Mouse (Mus musculus): ENCODE measurements around the gene Socs3.

The Socs3 gene

GRCm38 (mm10) chr11:117972656-117973558 is 3.1 kb upstream of the Socs3 start:
- DNase-seq (ENCODE audit: low spot score), result no peak

- DNase-seq (ENCODE audit: low spot score), result no peak
Measured at GRCm38 (mm10) chr11:117971646-117972242, 1.9 kb upstream of the Socs3 start.

GRCm38 (mm10) chr11:117971100-117971499 is 1.3 kb upstream of the Socs3 start:
- DNase-seq (ENCODE audit: low spot score), result no peak

DNA sequence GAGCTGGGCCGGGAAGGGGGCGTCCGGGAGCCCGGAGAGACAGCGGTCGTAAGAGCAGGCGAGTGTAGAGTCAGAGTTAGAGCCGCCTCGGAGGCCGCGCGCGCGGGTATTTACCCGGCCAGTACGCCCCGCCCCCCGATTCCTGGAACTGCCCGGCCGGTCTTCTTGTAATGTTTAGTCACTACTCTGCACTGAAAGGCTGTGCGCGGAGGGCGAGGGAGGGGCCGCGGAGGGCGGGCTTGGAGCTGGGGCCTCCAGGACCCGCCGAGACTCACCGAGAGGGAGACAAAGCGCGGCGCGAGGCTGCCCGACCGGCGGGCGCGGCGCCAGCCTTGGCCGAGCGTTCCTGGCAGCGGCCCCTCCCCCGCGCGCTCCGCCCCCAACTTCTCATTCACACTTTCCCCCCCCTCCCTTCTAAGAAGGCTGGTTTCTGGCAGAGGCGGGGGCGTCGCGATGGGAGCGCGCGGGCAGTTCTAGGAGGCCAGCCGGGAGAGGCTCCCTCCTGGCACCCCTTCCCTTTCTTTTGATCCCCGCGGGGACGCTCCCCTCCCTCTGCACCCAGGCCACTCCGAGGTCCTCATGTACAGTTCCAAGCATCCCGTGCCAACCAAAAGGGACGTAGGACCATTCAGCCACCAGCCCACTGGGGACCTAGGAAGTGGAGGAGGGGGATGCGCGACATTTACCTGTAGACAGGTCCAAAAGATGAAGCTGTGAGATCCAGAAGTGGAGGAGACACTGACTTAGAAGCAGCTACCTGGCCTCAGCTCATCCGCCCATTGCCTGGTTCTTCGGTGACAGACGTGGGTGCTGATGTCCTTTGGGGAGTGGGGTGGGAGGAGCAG is 525 bp downstream of the Socs3 start:
- DNase-seq (ENCODE audit: low spot score), result peak; percentile 98

DNA sequence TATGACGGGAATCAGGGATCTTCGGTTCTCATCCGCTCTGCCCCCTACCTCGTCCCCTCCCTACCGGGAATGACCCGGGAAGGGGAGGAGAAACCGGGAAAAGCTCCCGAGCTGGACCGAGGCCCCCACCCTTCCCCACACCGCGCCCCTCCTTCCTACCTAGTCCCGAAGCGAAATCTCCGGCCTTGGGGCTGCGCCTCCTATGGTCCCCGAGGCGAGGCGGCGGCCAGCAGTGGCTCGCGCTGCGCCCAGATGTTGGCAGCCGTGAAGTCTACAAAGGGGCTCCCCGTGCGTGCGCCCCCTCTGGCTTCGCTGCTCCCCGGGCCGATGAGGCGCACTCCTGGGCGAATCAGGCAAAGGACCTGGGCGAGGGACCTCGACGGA is 1.1 kb downstream of the Socs3 start:
- DNase-seq (ENCODE audit: low spot score), result no peak

DNA sequence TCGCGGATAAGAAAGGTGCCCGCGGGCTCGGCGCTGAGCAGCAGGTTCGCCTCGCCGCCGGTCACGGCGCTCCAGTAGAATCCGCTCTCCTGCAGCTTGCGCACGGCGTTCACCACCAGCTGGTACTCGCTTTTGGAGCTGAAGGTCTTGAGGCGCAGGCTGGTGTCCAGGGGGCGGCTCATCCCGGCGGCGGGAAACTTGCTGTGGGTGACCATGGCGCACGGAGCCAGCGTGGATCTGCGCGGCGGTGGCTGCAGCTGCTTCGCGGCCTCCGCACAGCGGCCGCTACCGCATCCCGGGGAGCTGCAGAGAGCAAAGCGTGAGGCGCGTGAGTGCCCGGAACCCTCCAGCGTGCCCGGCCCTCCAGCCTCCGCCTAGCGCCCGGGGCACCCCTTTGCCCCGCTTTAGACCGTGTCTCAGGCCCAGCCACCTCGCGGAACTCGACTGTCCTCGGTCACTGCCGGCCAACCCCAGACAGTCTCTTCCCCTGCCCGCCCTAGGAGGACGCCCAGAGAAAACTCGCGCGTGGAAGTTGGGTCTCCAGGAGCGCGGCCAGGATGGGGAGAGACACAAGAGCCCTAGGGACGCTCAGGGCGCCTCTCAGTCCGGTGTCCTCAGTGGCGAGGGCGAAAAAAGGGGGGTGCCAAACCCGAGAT is 1.7 kb downstream of the Socs3 start:
- peak; percentile 58 for DNase-seq (ENCODE audit: low spot score)

- DNase-seq (ENCODE audit: low spot score), result peak; percentile 43
Measured at GRCm38 (mm10) chr11:117967249-117968015, 2.4 kb downstream of the Socs3 start.

DNA sequence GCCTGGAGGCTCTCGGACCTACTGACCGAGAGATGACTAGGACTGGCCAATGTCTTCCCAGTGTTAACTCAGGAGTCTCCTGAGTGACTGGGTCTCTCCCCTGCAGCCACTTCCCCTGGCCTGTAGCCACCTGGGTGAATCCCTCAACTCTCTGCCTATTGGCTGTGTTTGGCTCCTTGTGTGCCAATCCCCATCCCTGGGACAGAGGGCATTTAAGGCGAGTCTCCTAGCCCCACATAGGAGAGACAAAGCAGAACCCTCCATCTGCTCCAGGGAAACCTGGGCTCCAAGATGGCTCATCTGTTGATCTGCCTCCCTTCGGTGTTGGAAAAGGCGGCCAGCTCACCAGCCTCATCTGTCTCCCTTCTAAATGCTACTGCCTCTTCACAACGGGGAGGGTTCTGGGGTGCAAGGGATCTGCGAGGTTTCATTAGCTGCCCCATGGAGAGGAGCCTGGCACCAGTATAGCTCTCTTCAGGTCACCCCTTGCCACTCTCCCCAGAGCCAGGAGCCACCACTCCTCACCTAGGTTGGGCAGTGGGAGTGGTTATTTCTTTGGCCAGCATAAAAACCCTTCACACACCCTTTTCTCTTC is 3.2 kb downstream of the Socs3 start:
- peak; percentile 44 for DNase-seq (ENCODE audit: low spot score)

- peak; percentile 44 for DNase-seq (ENCODE audit: low spot score)
Measured at GRCm38 (mm10) chr11:117965561-117965981, 4.3 kb downstream of the Socs3 start.

- no peak for DNase-seq (ENCODE audit: low spot score)
Measured at GRCm38 (mm10) chr11:117965052-117965451, 4.8 kb downstream of the Socs3 start.

- peak; percentile 38 for DNase-seq (ENCODE audit: low spot score)
Measured at GRCm38 (mm10) chr11:117964294-117964693, 5.6 kb downstream of the Socs3 start.

- DNase-seq (ENCODE audit: low spot score), result no peak
Measured at GRCm38 (mm10) chr11:117963872-117964271, 6.0 kb downstream of the Socs3 start.

DNA sequence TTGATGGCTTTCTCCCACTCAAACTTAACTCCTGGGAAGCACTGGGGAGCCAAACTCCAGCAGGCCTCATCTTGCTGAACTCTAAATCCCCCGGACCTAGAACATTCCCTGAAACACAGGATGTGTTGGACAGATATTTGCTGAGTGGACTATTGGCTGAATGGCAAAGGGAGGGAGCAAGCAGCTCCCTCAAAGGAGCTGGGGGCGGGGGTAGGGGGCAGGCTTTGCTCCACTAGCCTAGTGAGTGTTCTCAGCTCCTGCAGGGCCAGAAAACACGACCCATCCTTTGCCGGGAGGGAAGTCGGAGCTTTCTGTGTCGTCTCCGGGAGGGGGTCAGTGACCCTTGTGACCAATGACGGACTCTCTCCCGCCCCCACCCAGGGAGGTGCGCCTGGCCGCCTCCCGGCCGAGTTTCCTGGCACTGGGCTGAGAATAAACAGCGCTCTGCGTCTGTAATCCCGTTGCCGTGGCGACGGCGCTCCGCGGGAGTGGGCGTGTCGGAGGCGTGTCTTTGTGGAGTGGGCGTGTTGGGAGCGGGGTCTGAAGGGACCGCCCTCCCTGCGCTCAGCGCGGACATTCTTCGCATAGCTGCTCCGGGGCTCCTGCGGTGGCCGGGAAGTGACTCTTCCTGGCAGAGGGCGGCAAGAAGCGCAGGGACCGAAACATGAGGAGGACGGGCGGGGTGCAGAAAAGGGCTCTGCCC is 6.6 kb downstream of the Socs3 start:
- DNase-seq (ENCODE audit: low spot score), result peak; percentile 99

- DNase-seq (ENCODE audit: low spot score), result peak; percentile 92
Measured at GRCm38 (mm10) chr11:117962228-117963067, 7.4 kb downstream of the Socs3 start.

DNA sequence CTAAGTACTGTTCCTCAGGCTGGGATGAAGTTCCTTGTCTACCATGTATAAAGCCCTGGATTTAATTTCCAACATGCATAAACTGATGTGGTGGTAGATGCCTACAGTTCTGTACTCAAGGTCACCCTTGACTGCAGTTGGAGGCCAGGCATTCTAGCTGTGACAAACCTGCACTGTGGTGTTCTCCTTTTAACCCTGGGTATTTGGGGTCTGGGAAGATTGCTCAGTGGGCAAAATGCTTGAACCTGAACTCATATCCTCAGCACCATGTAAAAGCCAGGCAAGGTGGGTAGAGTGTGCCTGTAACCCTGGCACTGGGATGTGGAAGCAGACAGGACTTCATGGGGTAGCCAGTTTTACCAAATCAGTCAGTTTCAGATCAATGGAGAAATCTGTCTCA is 9.2 kb downstream of the Socs3 start:
- DNase-seq (ENCODE audit: low spot score), result no peak

- peak; percentile 42 for DNase-seq (ENCODE audit: low spot score)
Measured at GRCm38 (mm10) chr11:117959741-117960381, 10.0 kb downstream of the Socs3 start.

- no peak for DNase-seq (ENCODE audit: low spot score)
Measured at GRCm38 (mm10) chr11:117959166-117959565, 10.7 kb downstream of the Socs3 start.

DNA sequence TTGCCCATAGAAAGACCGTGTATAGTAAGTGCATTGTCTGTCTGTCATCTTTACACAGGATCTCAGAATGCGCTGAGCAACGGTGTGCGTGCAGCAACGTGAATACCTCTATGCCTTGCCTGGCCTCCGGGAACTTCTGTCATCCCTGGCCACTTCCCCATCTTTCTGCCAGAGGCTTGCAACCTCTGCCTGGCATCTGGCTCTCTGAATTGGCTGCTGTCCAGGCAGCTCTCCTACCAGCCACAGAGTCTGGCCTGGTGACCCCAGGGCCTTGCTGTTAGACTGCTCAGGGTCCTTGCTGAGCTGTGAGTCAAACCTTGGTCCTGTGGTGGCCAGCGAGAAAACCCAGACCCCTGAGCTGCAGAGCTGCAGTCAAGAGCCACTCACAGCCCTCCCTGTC is 11.7 kb downstream of the Socs3 start:
- DNase-seq (ENCODE audit: low spot score), result peak; percentile 42

DNA sequence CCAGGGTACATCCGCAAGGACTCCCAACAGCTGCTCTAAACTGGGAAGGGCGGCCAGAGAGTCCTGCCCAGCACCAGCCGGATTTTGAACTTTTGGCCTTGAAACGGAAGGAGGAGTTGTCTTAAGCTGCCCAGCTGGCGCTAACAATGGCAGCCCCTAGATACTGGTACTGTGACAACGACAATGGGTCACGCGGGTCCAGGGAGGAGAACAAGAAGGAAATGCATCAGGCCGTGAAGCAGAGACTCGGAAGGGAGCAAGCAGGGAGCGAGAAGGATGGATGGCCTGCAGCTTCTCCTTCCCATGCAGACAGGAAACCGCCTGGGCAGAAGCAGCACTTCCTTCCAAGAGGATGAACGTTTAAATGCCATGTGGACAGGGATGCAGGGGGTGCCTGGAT is 14.2 kb downstream of the Socs3 start:
- DNase-seq (ENCODE audit: low spot score), result peak; percentile 51

Data from testis, postnatal 10 days (tissue).